Mouse (Mus musculus): ENCODE measurements around the gene Pax9. TPM values are rescaled to one million over a fixed set of nuclear protein-coding genes. Genes with fewer than 3 reads are reported as not detected.
A peak's percentile ranks its signal among the peaks of the same experiment; 100 is the strongest.

Gene Pax9
- not detected for total RNA-seq (2021)

DNA sequence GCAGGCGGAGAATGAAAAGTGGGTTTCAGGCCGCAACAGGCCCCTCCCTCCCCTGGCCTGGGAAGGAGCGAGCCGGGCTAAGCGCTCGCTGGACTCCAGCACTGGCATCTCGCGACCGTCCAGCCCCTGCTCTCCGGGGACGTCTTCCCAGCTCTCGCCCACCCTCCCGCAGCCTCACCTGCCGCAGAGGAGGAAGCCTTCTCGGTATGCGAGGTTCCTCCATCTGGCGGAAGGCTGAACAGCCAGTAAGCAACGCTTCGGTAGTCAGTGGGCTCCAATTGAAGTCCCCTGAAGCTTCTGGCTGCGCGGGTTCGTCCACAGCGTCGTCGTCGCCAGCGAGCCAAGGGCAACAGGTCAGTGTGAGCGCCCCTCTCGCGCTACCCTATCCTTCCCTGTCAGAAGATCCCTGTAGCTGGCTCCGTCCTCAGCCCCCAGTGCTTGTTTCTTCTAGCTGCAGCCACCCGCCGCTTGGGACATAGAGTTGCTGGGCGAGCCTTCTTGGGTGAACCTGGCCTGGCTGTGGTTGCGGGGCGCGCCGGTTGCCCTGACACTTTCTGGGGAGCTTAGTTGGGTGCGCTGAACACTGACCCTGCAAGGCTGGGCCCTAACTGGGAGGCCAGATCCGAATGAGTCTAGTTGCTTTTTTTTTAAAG lies at the start of gene Pax9:
TSS of gene Pax9 (plus strand) at position 341 of the 653 bp plus-strand sequence.
- intact Hi-C loops (cut with DNase I) = loop anchor here (5.0 kb wide), 2 partner anchors 169 to 296 kb away; no protein-coding TSS in a partner anchor
- DNase-seq = no peak

GRCm38 (mm10) chr12:56669451-56670122 lies 22.0 kb upstream of the Pax9 start:
- DNase-seq = no peak
- intact Hi-C loops (cut with DNase I) = loop anchor here (5.0 kb wide), 1 partner anchor 493 kb away; no protein-coding TSS in a partner anchor

DNA sequence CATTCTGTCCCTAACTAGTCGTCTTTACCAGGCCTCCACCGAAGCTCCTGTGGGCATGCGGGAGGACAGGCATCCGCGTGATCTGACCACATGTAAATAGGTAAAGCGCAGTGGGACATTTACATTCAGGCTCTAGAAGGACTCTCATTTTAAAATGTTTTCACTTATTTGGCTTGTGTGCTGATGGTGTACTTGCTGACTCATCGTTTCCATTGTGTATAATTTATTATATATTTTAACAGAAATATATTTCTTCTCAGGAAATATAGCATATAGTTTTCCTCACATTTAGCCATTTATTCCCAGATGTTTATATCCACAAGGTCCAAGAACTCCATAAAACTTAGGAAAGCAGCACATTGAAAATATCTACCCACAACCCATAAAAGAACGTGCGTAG lies 20.8 kb upstream of the Pax9 start:
- no peak for DNase-seq
- intact Hi-C loops (cut with DNase I) = loop anchor here (5.0 kb wide), 1 partner anchor 492 kb away; no protein-coding TSS in a partner anchor

DNA sequence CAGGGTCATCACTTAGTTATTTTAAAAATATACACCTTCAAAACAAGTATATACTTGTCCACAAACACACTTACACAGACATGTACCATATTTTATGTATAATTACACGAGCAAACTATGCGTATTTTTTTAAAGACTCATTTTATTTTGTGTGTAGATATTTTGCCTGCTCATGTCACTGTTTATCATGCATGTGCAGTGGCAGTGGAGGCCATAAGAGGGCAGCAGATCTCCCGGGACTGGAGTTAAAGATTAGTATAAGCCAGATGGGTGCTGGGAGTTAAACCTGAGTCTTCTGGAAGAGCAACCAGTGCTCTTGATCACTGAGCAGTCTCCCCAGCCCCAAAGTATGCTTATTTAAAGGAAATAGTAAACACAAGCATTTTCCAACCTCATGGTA lies 16.8 kb upstream of the Pax9 start:
- intact Hi-C loops (cut with DNase I) = loop anchor here (5.0 kb wide), 1 partner anchor 488 kb away; no protein-coding TSS in a partner anchor

DNA sequence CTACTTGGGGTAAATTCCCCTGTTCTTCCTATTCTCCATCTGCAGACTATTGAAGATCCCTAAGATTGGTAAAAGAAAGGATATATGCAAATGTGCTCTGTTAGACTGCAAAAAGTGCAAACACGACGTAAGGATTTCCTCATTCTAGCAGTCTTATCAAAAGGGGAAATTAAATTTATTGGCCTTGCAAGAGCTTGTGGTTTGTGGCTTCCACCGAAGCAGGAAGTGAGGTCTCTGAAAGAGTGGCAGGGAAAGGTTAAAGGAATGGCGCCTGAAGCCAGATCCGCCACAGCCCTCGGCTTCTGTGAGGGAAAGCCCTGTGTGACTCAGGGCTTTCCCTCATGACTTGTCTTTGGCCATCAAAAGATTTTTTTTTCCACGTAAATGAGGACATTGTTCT lies 13.9 kb upstream of the Pax9 start:
- intact Hi-C loops (cut with DNase I) = no loop called here

More for the DNA sequence above, 16.8 kb upstream of the Pax9 start:
- DNase-seq = no peak

GRCm38 (mm10) chr12:56681096-56681811 lies 10.3 kb upstream of the Pax9 start:
- DNase-seq = no peak
- intact Hi-C loops (cut with DNase I) = loop anchor here (10.0 kb wide), 1 partner anchor 504 kb away; no protein-coding TSS in a partner anchor

More for the DNA sequence above, 13.9 kb upstream of the Pax9 start:
- no peak for DNase-seq

DNA sequence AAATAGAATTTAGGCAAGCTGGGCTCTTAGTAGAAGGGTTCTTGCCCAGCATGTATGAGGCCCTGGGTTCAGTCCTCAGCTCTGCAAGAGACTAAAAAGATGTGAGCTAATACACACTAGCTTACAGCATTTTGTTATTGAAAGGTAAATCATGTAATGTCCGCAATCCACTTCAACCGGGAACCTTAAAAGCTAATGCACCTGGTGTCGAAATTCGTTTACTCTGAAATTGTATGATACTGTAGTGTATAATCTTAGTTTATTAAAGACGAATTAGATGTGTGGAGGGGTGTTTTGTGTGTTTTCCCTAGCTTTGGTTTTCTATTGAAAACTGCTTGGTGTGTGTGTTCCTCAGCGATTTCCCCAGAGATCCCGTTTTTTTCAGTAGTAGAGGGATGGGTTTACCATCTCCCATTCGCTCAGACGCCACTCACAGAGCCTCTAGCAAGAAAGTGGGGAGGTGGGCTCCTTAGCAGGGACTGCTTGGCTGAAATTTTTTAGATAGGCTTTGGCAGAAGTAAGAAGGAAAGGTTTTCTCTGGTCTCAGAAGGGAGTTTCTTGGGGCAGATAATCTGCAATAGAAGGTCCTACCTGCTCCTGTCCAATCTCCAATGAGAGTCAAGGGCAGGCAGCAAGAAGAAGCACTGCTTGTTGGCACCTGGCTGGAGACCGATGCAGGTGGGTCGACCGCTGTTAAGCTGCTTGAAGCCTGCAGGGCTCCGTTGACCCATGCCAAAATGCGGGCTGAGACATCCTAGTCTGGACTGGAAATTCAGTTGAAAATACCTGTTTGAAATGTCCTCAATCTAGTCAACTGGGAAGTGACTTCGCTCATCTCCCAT lies 3.7 kb upstream of the Pax9 start:
- no peak for DNase-seq
- intact Hi-C loops (cut with DNase I) = loop anchor here (10.0 kb wide), 1 partner anchor 497 kb away; no protein-coding TSS in a partner anchor

- intact Hi-C loops (cut with DNase I) = loop anchor here (10.0 kb wide), 1 partner anchor 496 kb away; no protein-coding TSS in a partner anchor
- no peak for DNase-seq
These were observed 3.1 kb upstream of the Pax9 start for GRCm38 (mm10) chr12:56688482-56688840.

DNA sequence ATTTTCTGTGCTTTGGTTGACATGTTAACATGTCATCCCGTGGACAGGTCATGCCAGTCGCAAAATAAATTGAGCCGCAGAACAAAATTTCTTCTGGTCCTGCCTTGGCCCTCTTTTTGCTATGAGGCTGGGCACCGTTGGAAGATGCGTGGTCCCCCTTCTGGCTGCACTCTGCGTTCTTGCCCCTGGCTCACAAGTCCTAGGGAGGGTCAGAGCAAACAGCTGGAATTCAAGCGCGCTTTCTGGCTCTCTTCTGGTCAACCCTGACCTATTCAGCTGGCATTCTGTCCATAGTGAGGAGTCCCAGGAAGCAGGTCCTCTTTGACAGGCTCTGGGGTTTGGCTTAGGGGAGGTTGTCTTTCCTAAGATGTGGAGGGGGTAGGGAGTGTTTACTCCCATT lies 2.6 kb upstream of the Pax9 start:
- no peak for DNase-seq
- intact Hi-C loops (cut with DNase I) = loop anchor here (10.0 kb wide), 1 partner anchor 496 kb away; no protein-coding TSS in a partner anchor

DNA sequence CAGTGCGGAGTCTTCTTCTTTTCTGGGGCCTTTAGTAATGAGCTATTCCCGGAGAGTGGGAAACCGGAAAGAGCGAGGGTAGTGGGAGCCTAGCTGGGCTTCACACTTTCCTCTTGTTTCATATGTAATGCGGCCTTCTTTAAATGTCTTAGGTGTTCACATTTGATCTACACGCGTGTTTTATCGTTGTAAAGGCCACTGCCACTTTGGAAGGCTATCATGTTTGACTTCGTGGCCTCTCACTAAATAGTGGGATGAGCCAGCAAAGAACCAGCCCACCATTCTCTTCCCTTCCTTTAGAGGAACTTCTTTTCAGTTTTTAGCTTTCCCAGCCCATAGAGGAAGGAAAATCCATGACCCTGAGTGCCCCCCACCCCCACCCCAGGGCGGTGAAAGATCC lies 2.2 kb upstream of the Pax9 start:
- DNase-seq = no peak
- intact Hi-C loops (cut with DNase I) = loop anchor here (10.0 kb wide), 1 partner anchor 495 kb away; no protein-coding TSS in a partner anchor

- DNase-seq = peak; percentile 56
- intact Hi-C loops (cut with DNase I) = loop anchor here (5.0 to 10.0 kb wide), 3 partner anchors 167 to 495 kb away; no protein-coding TSS in a partner anchor
These were observed 1.8 kb upstream of the Pax9 start for GRCm38 (mm10) chr12:56689736-56690135.

- intact Hi-C loops (cut with DNase I) = loop anchor here (5.0 kb wide), 2 partner anchors 168 to 297 kb away; no protein-coding TSS in a partner anchor
- no peak for DNase-seq
These were observed 1.2 kb upstream of the Pax9 start for GRCm38 (mm10) chr12:56690366-56690765.

DNA sequence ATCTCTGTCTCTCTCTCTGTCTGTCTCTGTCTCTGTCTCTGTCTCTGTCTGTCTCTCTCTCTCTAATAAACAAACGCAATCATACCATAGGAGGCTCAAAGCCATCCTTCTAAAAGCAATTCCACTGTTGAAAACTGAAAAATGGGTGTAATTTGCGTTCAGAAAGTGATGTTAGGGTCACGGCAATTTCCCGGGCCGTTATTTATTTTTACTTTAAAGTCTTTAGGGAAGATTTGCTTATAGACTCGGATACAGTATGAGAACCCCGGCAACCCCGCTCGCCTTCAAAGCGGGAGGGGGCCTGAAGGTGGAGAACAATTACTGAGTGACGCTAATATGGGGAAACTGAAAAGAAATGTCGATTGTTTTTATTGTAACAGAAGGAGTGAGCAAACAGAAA lies 566 bp upstream of the Pax9 start:
- no peak for DNase-seq
- intact Hi-C loops (cut with DNase I) = loop anchor here (5.0 kb wide), 2 partner anchors 169 to 296 kb away; no protein-coding TSS in a partner anchor

GRCm38 (mm10) chr12:56692536-56692935 lies 969 bp downstream of the Pax9 start:
- DNase-seq = no peak
- intact Hi-C loops (cut with DNase I) = loop anchor here (5.0 kb wide), 2 partner anchors 170 to 295 kb away; no protein-coding TSS in a partner anchor

GRCm38 (mm10) chr12:56693411-56694098 lies 2.0 kb downstream of the Pax9 start:
- intact Hi-C loops (cut with DNase I) = loop anchor here (5.0 kb wide), 2 partner anchors 171 to 294 kb away; no protein-coding TSS in a partner anchor
- DNase-seq = no peak

DNA sequence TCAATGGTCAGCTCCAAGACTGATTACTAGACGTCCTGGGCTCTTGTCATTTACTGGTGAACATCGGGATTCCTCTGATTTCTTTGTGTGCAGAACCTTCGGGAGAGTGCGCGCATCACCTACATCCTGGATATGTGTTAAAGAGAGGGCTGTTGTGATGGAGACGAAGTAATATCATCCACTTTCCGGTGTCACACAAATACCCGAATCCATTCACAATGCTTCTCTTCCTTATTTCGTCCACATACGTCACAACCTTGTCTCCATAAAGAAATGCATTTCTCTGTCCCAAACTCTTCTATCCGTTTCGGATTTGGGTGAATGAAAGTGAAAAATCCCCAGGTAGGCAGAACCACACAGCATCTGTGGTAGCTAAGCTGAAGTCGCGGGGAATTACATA lies 2.8 kb downstream of the Pax9 start:
- intact Hi-C loops (cut with DNase I) = loop anchor here (5.0 kb wide), 2 partner anchors 172 to 293 kb away; no protein-coding TSS in a partner anchor
- no peak for DNase-seq

- no peak for DNase-seq
- intact Hi-C loops (cut with DNase I) = loop anchor here (5.0 kb wide), 3 partner anchors 173 to 842 kb away; no protein-coding TSS in a partner anchor
These were observed 3.4 kb downstream of the Pax9 start for GRCm38 (mm10) chr12:56694936-56695335.

DNA sequence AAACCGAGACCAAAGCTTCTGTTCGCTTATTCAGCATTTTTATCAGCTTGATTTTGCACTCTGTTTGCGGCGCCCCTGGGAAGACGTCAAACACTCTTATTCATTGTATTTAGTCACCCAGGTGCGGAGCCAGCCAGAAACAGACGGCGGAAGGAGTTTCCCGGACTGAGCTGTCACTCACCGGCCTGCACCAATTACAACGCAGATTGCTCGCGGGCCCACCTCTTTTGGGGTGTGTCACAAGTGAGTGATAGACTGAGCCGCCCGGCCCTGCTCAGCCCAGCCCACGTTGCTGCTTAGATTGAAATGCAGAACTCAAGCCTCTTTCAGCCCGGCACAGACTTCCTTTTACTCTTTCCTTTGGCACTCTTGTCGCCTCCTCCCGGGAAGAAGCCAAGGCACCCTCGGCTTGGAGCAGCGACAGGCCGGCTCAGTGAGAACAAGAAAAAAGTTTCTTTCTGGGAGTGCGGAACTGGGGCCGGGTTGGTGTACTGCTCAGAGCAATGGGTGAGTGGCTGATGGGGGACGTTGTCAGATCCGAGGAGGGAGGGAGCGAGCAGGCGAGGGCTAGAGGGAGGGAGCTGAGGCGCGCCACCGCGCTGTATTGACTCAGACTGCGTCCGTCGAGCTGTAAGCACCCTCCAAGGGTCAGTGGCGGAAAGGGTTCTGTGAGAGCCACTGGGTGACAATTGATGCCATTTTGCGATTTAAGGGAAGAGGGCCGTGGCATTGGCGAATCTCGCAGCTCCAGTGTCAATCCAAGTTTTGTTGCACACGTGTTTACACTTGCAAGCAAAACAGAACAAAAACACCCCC lies 4.0 kb downstream of the Pax9 start:
- intact Hi-C loops (cut with DNase I) = loop anchor here (5.0 kb wide), 1 partner anchor 842 kb away; no protein-coding TSS in a partner anchor
- peak; percentile 71 for DNase-seq

Data from left cerebral cortex, postnatal 4 days (tissue).